Mouse (Mus musculus) retina, embryonic 14.5 days (tissue): ENCODE results near the gene Naa35.

Source experiments
- DNase-seq: peaks from one replicate; pipeline ENCODE4 v3.0.0-alpha.2; 2015; ENCODE audit warnings: low spot score

The Naa35 gene

DNA sequence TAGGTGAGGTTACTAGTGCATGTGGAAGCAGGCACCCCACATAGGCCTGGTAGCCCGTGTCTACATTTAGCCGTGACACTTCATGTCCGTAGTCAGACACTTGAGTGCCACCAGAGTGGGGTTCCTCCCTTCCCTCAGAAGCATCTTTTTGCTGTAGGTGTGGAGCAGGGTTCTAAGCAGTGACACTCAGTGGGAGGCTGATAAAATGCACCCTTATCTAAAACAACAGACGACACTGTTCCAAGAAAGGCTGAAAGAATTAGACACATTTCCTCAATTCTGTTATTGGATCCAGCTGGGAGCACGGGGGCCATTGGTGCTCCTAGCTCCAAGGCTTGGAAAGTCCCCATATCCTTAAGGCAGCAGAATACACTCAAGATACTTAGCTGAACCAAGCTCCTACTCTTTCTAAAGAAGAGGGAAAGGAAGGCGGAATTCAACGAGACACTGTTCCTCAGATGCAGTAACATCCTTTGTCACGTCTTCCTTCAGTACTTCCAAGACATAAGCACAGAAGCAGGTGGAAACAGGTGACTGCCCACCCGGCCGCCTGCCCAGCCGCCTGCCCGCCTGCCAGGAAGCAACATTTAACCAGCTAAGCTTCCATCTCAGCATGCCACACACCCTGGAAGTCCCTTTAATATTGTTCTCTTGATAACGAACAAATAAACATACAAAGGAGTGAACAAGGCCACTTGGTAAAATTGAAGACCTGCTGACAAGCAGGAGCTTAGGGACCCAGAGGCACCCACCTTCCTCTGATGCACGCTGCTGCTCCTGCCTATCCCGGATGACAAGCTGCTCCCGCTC, 54.5 kb downstream of the Naa35 start:
- DNase-seq: no peak

DNA sequence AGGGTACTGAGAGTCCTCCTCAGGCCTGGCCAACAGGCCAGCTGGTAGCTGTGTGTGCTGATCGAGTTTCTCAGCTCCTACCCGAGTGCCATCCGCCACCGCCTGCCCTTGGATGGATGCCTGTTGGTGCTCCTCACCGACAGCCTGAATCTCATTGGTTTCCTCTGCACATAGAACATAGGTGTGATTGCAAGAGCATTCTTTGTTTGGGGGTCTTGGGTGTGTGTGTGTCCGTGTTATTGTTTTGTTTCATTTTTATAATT, 55.0 kb downstream of the Naa35 start:
- DNase-seq: no peak

GRCm38 (mm10) chr13:59642818-59643217, 57.8 kb downstream of the Naa35 start:
- no peak for DNase-seq

DNA sequence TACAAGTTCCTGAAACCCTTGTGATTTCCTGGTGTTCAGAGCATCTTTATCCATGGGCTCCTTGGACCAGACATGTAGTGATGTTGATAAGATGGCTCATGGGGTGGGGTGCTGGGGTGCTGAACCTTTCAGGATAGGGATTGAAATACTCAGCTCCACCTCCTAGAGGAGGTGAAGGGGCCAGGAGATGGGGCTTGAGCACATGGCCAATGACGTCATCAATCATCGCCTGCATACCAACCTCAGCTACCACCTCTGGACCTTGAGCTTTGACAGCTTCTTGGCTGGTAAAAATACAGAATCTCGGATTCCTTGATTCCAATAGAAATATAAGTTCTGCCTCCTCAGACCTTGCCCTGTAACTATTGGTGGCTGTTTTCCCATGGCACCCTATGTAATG, 60.4 kb downstream of the Naa35 start:
- no peak for DNase-seq

GRCm38 (mm10) chr13:59646674-59647244, 61.7 kb downstream of the Naa35 start:
- DNase-seq: peak; percentile 40

DNA sequence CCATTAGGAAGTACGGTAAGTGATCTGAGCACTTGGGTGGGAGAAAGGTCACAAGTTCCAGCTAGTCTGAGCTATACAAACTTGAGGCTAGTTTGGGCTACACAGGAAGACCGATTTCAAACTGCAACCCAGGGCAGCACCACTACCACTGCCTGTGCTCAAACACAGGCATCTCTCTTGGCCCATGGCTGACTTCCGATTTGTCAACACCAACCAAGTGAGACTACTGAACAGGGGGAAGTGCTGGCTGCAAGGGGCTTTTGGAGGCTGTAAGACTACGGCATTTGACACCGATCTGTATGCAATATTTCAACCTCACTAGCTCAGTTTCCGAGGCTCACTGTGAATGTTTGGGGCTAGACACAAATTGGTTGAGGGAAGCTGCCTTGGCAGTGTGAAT, 62.4 kb downstream of the Naa35 start:
- no peak for DNase-seq

DNA sequence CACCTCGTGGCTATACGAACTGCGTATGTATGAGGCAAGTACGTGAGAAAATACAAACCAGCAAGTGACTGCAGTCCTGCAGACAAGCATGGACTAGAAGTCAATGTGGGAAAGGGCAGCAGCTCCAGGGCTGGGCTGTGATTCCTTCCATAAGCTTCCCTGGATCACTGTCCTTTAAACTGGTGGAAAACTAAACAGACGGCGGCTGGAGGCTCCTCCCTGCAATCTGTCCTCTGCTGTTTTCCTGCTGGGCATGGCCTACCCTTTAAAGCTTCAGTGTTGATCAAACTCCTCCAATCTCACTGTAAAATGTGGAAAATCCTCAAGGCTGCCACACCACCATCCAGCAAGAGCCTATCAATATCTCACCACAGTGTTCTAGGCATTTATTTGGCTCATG, 63.5 kb downstream of the Naa35 start:
- no peak for DNase-seq

DNA sequence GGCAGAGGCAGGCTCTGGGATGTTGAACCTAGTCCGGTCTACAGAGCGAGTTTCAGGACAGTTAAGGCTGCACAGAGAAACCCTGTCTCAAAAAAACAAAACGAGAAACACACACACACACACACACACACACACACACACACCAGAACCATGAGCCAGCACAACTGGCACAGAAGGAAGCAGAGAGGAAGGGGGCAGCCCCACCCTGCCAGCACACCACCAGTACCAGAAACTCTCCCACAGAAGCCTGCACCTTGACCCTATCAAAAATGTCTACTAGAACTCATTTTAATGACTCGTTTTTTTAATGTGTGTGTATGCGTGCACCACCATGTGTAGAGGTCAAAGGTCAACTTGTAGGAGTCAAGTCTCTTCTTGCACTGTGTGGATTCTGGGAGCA, 64.7 kb downstream of the Naa35 start:
- DNase-seq: no peak

DNA sequence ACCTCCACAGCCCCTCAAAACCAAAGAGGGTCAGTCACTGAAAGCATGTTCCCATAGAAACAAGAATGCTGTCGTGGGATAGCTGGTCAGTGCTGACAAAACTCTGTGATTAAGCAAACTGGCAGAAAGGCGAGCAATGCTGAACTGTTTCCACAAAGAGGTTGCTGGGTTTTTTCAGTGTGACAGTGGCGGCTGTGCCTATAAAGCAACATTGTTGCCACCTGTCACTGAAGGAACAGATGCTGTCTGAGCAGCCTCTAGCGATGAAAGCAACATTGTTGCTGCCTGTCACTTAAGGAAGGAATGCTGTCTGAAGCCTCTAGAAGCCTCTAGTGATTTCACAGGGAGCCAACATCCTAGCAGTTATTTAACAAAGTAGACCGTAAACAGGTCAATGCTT, 67.6 kb downstream of the Naa35 start:
- DNase-seq: no peak

DNA sequence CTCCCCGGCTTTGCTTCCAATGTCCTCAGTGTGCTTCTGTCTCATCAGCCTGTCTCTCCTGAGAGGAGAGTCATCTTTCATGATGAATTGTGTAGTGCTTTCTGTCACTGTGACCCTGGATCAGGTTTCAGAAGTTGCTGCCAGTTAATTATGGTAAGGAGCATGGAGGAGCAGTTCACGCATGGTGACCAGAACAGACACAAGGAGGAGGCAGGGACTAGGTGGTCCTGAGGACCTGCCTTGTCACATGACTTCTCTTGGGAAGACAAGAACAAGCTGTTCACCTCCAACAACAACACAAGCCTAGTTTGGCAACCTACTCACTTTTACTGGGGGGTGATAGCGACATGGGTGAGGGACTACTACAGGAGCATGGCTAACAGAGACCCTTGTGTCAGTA, 68.1 kb downstream of the Naa35 start:
- DNase-seq: no peak

GRCm38 (mm10) chr13:59654465-59654864, 69.4 kb downstream of the Naa35 start:
- no peak for DNase-seq

- no peak for DNase-seq
Observed at GRCm38 (mm10) chr13:59655718-59656315, 70.8 kb downstream of the Naa35 start.

- DNase-seq: no peak
Observed at GRCm38 (mm10) chr13:59656316-59656832, 71.3 kb downstream of the Naa35 start.

- no peak for DNase-seq
Observed at GRCm38 (mm10) chr13:59656975-59657388, 71.9 kb downstream of the Naa35 start.

GRCm38 (mm10) chr13:59657781-59658180, 72.7 kb downstream of the Naa35 start:
- no peak for DNase-seq

GRCm38 (mm10) chr13:59660371-59660770, 75.3 kb downstream of the Naa35 start:
- no peak for DNase-seq

GRCm38 (mm10) chr13:59661387-59661786, 76.3 kb downstream of the Naa35 start:
- no peak for DNase-seq

DNA sequence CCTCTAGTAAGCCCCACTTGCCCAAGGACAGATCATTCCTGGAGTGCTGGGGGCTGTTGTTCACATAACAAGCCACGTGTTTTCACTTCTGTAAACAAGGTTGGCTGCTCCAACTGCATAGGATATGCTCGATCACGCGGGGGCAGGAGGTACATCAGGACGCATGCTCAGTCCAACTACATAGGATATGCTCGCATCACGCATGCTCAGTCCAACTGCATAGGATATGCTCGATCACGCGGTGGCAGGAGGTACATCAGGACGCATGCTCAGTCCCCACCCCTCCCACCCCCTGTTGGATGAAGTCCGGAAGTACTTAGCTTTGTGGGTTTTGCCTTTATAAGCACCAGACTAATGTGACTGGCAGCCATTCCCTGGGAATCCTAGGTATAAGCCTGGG, 76.9 kb downstream of the Naa35 start:
- no peak for DNase-seq

GRCm38 (mm10) chr13:59663939-59664712, 79.1 kb downstream of the Naa35 start:
- no peak for DNase-seq

DNA sequence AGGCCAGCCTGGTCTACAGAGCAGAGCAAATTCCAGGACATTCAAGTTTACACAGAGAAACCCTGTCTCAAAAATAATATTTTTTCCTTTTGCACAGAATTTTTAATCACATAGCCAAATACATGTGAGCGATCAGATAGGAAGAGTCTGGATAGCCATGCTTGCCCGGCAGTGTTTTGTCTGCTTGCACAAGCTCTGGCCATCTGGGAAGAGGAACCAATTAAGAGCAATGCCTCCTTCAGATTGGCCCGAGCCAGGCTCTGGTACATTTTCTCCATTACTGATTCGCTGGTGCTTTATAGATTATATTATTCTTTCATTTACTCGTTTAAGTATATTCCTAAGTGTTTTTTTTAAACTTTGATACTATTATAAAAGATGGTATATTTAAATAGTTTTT, 82.7 kb downstream of the Naa35 start:
- DNase-seq: no peak

DNA sequence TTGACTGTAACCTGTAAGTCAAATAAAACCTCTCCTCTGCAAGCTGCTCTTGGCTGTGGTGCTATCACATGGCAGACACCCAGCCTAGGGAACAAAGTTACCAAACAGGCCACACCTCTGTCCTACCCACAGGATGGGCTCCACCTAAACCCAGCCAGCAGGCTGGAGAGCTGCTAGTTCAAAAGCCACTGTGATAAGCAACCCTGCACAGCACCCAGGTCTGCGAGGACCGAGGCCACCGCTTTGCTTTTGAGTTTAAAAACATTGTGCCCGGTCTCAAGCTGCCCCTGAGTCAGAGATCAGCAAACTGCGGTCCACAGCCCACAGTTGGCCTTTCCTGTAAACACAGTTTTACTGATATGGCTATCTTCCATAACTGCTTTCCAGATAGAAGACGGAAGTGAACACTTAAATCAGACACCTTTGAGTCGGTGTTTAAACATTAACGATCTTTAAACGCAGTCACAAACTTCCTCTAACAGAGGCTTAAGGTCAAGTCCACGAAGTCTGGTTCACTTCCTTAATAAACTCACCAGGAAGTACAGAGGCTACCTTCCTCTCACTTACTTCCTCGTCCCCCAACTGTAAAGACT, 83.5 kb downstream of the Naa35 start:
- DNase-seq: no peak

DNA sequence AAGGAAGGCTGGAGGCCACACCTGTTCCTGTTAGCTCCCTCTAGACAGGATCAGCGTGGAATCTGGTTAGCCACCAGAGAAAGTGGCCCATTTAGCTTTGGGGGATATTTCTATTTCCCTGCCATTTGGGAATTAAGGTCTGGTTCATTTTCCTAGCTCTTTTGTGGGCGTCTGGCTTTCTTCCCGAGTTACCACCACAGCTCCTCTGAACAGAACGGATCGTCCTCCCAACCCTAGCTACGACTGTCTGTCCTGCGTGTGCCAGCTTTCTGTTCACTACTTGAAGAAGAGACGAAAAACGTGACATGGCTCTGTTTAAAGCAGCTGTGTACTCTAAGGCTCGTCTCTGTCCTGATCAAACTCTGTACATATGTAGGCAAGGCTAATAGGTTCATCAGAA, 84.9 kb downstream of the Naa35 start:
- no peak for DNase-seq
